Mouse (Mus musculus): ENCODE data around the gene Wfdc15a.
A peak's percentile ranks its signal among the peaks of the same experiment; 100 is the strongest.

- peak; percentile 72 for TF ChIP-seq MXI1 (IDR thresholded peaks at IDR 0.05; ENCODE audit: low read depth, low read length)
- no peak for TF ChIP-seq MYB (IDR thresholded peaks at IDR 0.05; ENCODE audit: low read depth, low read length)
- no peak for TF ChIP-seq ZMIZ1 (IDR thresholded peaks at IDR 0.05; ENCODE audit: low read depth, low read length)
- no peak for TF ChIP-seq POLR2A (IDR thresholded peaks at IDR 0.05; ENCODE audit: control insufficient read depth in 1 of 2, insufficient read depth in 1 of 2, low read depth in 1 of 2, low read length in 2 of 2, poor library complexity in 1 of 2)
- TF ChIP-seq HCFC1 (IDR thresholded peaks at IDR 0.05; ENCODE audit: low read depth, low read length), result 0 out of 2 replicates have a peak, but pooled peaks have one; percentile 26
- no peak for TF ChIP-seq JUND (IDR thresholded peaks at IDR 0.05; ENCODE audit: low read depth, low read length)
- TF ChIP-seq GATA1 (IDR thresholded peaks at IDR 0.05; ENCODE audit: low read depth, low read length), result peak; percentile 54; the same call in 1 of the 2 replicates
- no peak for TF ChIP-seq USF2 (IDR thresholded peaks at IDR 0.05; ENCODE audit: borderline replicate concordance in 1 of 2, insufficient read depth in 1 of 2, low read depth in 1 of 2, low read length in 2 of 2)
- 0 out of 2 replicates have a peak, but pooled peaks have one; percentile 11 for TF ChIP-seq TCF12 (IDR thresholded peaks at IDR 0.05; ENCODE audit: low read depth, low read length)
- no peak for TF ChIP-seq CTCF (IDR thresholded peaks at IDR 0.05 in 2 of 3, conservative IDR thresholded peaks at IDR 0.05 in 1 of 3; ENCODE audit: control insufficient read depth in 1 of 3, insufficient read depth in 1 of 3, low read depth in 2 of 3, low read length in 3 of 3, poor library complexity in 1 of 3, severe bottlenecking in 1 of 3)
- no peak for TF ChIP-seq TBP (IDR thresholded peaks at IDR 0.05; ENCODE audit: low read depth, low read length)
- no peak; the same call in 1 of the 2 replicates for TF ChIP-seq USF1 (IDR thresholded peaks at IDR 0.05; ENCODE audit: low read depth, low read length)
- peak; percentile 45 to 47; a peak in 3 of 4 replicates for TF ChIP-seq EP300 (IDR thresholded peaks at IDR 0.05; ENCODE audit: low read depth in 1 of 2, low read length in 2 of 2)
Measured at GRCm38 (mm10) chr2:164173394-164173793, 26.5 kb downstream of the Wfdc15a start.

Data from MEL (cell line).